Mouse (Mus musculus) splenic B cell, adult 2 months (primary cell): ENCODE data around the gene Zwilch.

Experiments
- DNase-seq: peaks from one replicate; pipeline ENCODE4 v3.0.0-alpha.2; 2011; ENCODE audit warnings: low read depth, low spot score
- H3K27me3 ChIP-seq: 2 replicates; pipeline ENCODE4 v1.6.1; 2012; ENCODE audit warnings: mild to moderate bottlenecking, low read length, moderate library complexity, mixed read lengths; ENCODE audit not compliant: control insufficient read depth, poor library complexity, insufficient read depth, severe bottlenecking
- H3K36me3 ChIP-seq: 2 replicates; pipeline ENCODE4 v1.6.1; 2012; ENCODE audit warnings: mild to moderate bottlenecking, low read length, moderate library complexity, mixed read lengths; ENCODE audit not compliant: control insufficient read depth, poor library complexity, insufficient read depth, severe bottlenecking

Gene Zwilch

GRCm38 (mm10) chr9:64172816-64173665, at the start of gene Zwilch, which contains the start of gene Rpl4:
TSS of gene Zwilch (minus strand) at chr9:64173104.
TSS of gene Rpl4 (plus strand) at chr9:64173375.
- Histone ChIP-seq H3K27me3 (no peaks in the 10 kb centered on the region), H3K36me3 (peaks cover 12% of the 10 kb centered on the region)
- DNase-seq, result peak; percentile 90

DNA sequence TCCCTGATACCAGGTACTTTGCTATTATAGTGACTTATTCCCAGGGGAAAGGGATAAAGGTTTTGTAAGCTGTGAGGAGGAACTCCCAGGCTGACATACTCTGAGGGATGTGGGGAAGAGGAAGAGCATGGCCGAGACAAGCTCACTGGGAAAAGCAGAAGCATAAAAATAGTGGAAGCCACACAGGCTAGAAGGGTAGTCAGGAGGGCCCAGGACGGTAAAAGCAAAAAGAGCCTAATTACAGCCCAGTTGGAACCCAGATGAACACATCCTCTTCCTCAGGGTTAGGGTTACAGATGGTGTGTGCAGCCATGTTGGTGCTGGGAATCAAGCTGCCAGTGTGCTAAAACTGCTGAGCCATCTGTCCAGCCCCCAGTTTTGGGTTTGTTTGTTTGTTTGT, 49.2 kb upstream of the Zwilch start:
- no peak for DNase-seq
- no peaks in the 10 kb centered on the region for H3K36me3 ChIP-seq
- H3K27me3 ChIP-seq, result no peaks in the 10 kb centered on the region; the same call in 1 of the 2 replicates

- no peak for DNase-seq
- H3K36me3 ChIP-seq, result no peaks in the 10 kb centered on the region
- H3K27me3 ChIP-seq, result no peaks in the 10 kb centered on the region; the same call in 1 of the 2 replicates
These were observed 48.6 kb upstream of the Zwilch start for GRCm38 (mm10) chr9:64221480-64221879.

GRCm38 (mm10) chr9:64220603-64221002, 47.7 kb upstream of the Zwilch start:
- DNase-seq, result no peak

DNA sequence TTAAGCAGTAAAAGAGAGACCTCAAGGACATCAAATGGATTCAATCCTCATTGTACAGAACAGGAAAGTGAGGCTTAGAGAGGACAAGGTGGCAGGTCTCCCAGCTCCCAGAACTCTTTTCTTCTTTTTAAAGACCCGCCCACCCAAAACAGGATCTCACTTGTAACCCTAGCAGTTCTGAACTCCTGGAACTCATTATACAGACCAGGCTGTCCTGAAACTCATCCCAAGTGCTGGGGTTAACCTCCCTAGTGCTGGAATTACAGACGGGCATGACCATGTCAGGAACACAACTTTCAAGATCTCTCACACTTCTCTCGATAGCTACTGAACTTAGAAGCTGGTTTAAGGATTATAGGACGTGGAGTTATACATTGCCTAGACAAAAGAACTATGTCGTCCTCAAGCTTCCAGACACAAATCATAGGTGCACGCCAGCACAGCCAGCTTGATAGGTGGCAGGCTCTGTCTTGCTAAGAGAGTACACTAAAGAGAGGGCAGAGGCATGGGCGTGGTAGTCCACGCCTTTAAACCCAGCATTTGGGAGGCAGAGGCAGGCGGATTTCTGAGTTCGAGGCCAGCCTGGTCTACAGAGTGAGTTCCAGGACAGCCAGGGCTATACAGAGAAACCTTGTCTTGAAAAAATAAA, 47.0 kb upstream of the Zwilch start:
- DNase-seq, result no peak
- no peaks in the 10 kb centered on the region; the same call in 1 of the 2 replicates for H3K27me3 ChIP-seq

More at GRCm38 (mm10) chr9:64220603-64221002, 47.7 kb upstream of the Zwilch start:
- Histone ChIP-seq H3K27me3 (no peaks in the 10 kb centered on the region; the same call in 1 of the 2 replicates), H3K36me3 (no peaks in the 10 kb centered on the region)

DNA sequence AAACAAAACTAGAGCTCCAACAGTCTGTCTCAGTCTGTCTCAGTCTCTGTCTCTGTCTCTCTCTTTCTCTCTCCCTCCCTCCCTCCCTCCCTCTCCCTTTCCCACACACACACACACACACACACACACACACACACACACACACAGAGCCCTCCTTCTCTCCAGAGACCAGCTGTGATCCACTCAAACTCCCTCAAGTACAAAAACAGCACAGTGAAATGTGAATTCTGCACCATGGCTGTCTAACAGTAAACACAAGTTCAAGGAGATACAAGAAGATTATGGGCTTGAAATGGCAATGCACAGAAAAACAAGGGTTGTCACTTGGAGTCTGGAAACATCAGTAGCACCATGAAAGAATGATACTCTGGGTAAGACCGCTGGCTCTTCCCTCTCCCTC, 46.4 kb upstream of the Zwilch start:
- H3K27me3 ChIP-seq, result no peaks in the 10 kb centered on the region; the same call in 1 of the 2 replicates
- no peak for DNase-seq
- H3K36me3 ChIP-seq, result no peaks in the 10 kb centered on the region

More for the DNA sequence above, 47.0 kb upstream of the Zwilch start:
- H3K36me3 ChIP-seq, result no peaks in the 10 kb centered on the region

GRCm38 (mm10) chr9:64217887-64218286, 45.0 kb upstream of the Zwilch start:
- no peak for DNase-seq
- H3K27me3 ChIP-seq, result no peaks in the 10 kb centered on the region; the same call in 1 of the 2 replicates
- H3K36me3 ChIP-seq, result no peaks in the 10 kb centered on the region

GRCm38 (mm10) chr9:64216641-64217040, 43.7 kb upstream of the Zwilch start:
- Histone ChIP-seq H3K27me3 (no peaks in the 10 kb centered on the region; the same call in 1 of the 2 replicates), H3K36me3 (peaks cover 4% of the 10 kb centered on the region)
- no peak for DNase-seq

DNA sequence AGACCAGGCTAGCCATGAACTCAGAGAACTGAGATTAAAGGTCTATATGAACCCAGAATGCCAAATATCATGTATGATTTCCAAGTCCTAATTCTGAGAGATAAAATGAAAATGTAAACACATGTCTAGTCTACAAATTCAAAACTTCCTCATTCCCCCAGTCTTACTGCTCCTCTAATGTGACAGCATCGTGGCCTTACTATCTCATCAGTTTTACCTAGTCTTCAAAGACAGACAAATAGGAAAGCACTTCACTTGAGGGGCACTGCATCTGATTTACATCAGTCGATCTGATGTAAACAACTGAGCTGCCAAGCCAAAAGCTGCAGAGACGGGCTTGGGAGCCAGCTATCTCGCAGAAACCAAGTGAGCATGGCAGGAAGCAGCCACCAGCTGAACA, 43.2 kb upstream of the Zwilch start:
- no peak for DNase-seq
- Histone ChIP-seq H3K36me3 (peaks cover 4% of the 10 kb centered on the region), H3K27me3 (no peaks in the 10 kb centered on the region; the same call in 1 of the 2 replicates)

- DNase-seq, result no peak
- no peaks in the 10 kb centered on the region for H3K27me3 ChIP-seq
- H3K36me3 ChIP-seq, result peaks cover 7% of the 10 kb centered on the region
These were observed 41.5 kb upstream of the Zwilch start for GRCm38 (mm10) chr9:64214452-64214851.

GRCm38 (mm10) chr9:64207509-64208084, 34.7 kb upstream of the Zwilch start:
- H3K36me3 ChIP-seq, result peaks cover 25% of the 10 kb centered on the region
- no peak for DNase-seq
- no peaks in the 10 kb centered on the region for H3K27me3 ChIP-seq

GRCm38 (mm10) chr9:64202866-64203265, 30.0 kb upstream of the Zwilch start:
- Histone ChIP-seq H3K27me3 (no peaks in the 10 kb centered on the region), H3K36me3 (peaks cover 16% of the 10 kb centered on the region)
- no peak for DNase-seq

DNA sequence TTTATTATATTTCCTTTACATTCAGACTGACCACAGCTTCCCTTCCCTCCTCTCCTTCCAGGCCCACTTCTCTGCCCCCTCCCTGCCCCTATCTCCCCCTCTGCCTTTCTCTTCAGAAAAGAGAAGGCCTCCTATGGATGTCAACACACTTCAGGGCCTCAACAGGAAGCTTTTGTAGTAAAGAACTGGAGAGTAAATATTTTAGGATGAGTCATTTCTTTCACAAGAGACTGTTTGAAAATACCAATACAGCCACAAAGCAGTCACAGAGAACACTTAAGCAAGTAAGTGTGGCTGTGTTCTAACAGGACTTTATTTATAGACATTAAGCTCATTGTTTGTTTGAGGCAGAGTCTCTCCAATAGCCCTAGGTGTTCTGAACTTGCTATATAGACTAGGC, 29.4 kb upstream of the Zwilch start:
- DNase-seq, result no peak
- peaks cover 16% of the 10 kb centered on the region for H3K36me3 ChIP-seq
- no peaks in the 10 kb centered on the region for H3K27me3 ChIP-seq

GRCm38 (mm10) chr9:64199897-64200296, 27.0 kb upstream of the Zwilch start:
- H3K27me3 ChIP-seq, result no peaks in the 10 kb centered on the region
- DNase-seq, result no peak
- peaks cover 12% of the 10 kb centered on the region for H3K36me3 ChIP-seq
